Mouse (Mus musculus) lung, embryonic 16.5 days (tissue): ENCODE results near the gene Stip1. TPM values are rescaled to one million over a fixed set of nuclear protein-coding genes. Genes with fewer than 3 reads are reported as not detected.

Experiments used
- ATAC-seq: fragments of 200-750 bp; cut with Nextera tagmentation; 2 replicates; pipeline ENCODE4 v1.8.0; 2017; ENCODE audit warnings: low read depth, mild to moderate bottlenecking, moderate library complexity
- H3K27ac ChIP-seq: fragments of 300-500 bp; sonication (generic); 2 replicates; pipeline ENCODE4 v1.5.1; 2014; ENCODE audit warnings: mild to moderate bottlenecking, control low read depth, low read length
- H3K27me3 ChIP-seq: fragments of 300-500 bp; sonication (generic); 2 replicates; pipeline ENCODE4 v1.6.1; 2014; ENCODE audit warnings: low read depth, low read length, mixed read lengths; ENCODE audit not compliant: control insufficient read depth, insufficient read depth
- H3K36me3 ChIP-seq: fragments of 300-500 bp; sonication (generic); 2 replicates; pipeline ENCODE4 v1.6.1; 2014; ENCODE audit warnings: low read length; ENCODE audit not compliant: control insufficient read depth, insufficient read depth
- H3K4me1 ChIP-seq: fragments of 300-500 bp; sonication (generic); replicated peaks from 2 replicates; pipeline ENCODE4 v1.6.1; 2014; ENCODE audit warnings: low read length, mixed read lengths; ENCODE audit not compliant: control insufficient read depth, insufficient read depth
- H3K4me2 ChIP-seq: fragments of 300-500 bp; sonication (generic); 2 replicates; pipeline ENCODE4 v1.6.1; 2014; ENCODE audit warnings: low read depth, low read length, control low read depth
- H3K4me3 ChIP-seq: fragments of 300-500 bp; sonication (generic); 2 replicates; pipeline ENCODE4 v1.5.1; 2014; ENCODE audit warnings: mild to moderate bottlenecking, low read length, control low read depth
- H3K9ac ChIP-seq: fragments of 300-500 bp; sonication (generic); 2 replicates; pipeline ENCODE4 v1.6.1; 2014; ENCODE audit warnings: low read length, control low read depth
- H3K9me3 ChIP-seq: fragments of 300-500 bp; sonication (generic); 2 replicates; pipeline ENCODE4 v1.6.1; 2016; ENCODE audit warnings: low read length; ENCODE audit not compliant: control insufficient read depth
- WGBS: fragments of 180-500 bp; shearing (Covaris S2); extraction: QIAGEN DNeasy Blood & Tissue Kit; methylation state at CpG from one replicate; pipeline ENCODE4 v1.1.7; 2014; 5-methylcytosine and 5-hydroxymethylcytosine counted together
- polyA plus RNA-seq: library from polyadenylated mRNA; unstranded; fragments of >200 nt; fragmentation: Nextera tagmentation; extraction: Ambion mirVana; gene quantifications from 2 replicates; pipeline ENCODE4 v1.2.1, GENCODE M21; 2015

Gene Stip1
- polyA plus RNA-seq, 1 experiment from 2014 or later: 243 TPM

DNA sequence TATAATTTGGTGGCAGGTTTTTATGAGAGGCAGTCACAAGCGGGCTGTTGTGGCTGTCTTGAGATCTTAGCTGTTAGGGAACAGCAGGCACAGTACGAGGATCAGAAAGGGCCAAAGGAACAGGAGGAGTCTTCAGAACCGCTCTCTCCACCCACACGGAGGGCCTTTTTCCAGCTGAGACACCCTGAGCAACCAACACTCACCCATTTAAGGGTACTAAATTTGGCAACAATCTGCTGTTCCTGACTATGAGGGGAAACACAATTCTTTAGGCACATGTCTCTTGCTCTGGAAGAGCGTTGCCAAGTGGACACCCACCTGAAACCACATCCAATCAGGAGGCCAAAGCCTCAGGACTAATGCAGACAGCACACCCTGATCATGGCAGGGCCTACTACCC, 10.2 kb downstream of the Stip1 start:
- Histone ChIP-seq H3K27me3 (no peaks in the 10 kb centered on the region), H3K9me3 (no peaks in the 10 kb centered on the region), H3K4me3 (no peak overlapping the region), H3K9ac (no peak overlapping the region), H3K27ac (no peak overlapping the region), H3K36me3 (peaks cover 76% of the 10 kb centered on the region), H3K4me2 (no peak overlapping the region), H3K4me1 (no peaks in the 10 kb centered on the region)
- 95% methylated on average over 5 of the region's 5 CpGs for WGBS
- ATAC-seq: no peak

GRCm38 (mm10) chr19:7020224-7020641, 19.5 kb downstream of the Stip1 start:
- peaks cover 34% of the 10 kb centered on the region for H3K36me3 ChIP-seq
- ATAC-seq: peak; percentile 41; the same call in 1 of the 2 replicates
- H3K4me1 ChIP-seq: no peaks in the 10 kb centered on the region
- no peak overlapping the region for H3K27ac ChIP-seq
- no peak overlapping the region for H3K4me2 ChIP-seq
- no peak overlapping the region for H3K9ac ChIP-seq
- no peak overlapping the region for H3K4me3 ChIP-seq
- H3K27me3 ChIP-seq: no peaks in the 10 kb centered on the region
- no peaks in the 10 kb centered on the region for H3K9me3 ChIP-seq
- 49% methylated on average over 3 of the region's 3 CpGs for WGBS

DNA sequence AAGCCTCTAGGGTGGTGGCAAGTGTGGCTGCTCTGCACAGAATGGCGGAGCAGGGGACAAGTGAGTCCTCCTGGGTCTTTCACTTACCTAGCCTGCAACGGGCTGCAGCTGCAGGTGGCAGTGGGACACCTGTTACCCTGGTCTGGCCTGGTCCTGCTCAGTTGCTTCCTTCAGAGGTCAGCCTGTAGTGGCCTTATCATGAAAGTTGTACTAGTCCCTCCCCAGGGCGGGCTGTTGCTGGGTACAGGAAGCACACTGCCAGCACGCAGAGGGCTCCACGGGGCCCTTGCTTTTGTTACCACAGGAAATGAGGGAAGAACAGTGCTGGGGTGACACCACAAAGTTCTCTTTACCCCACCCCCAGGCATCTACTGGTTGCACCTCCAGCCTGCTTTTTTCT, 20.6 kb downstream of the Stip1 start, which contains the start of gene Fermt3:
Gene Fermt3, minus strand, starts transcription at position 279 of the 400 bp plus-strand sequence.
- Histone ChIP-seq H3K9me3 (no peaks in the 10 kb centered on the region), H3K36me3 (peaks cover 26% of the 10 kb centered on the region), H3K27me3 (no peaks in the 10 kb centered on the region), H3K27ac (no peak within 1 kb of the TSS), H3K4me1 (no peaks in the 10 kb centered on the region), H3K4me2 (no peak within 1 kb of the TSS), H3K9ac (no peak within 1 kb of the TSS), H3K4me3 (peak within 1 kb of the TSS; percentile 10; the same call in 1 of the 2 replicates)
- ATAC-seq: peak; percentile 44; the same call in 1 of the 2 replicates
- 61% methylated on average over 5 of the region's 5 CpGs for WGBS

DNA sequence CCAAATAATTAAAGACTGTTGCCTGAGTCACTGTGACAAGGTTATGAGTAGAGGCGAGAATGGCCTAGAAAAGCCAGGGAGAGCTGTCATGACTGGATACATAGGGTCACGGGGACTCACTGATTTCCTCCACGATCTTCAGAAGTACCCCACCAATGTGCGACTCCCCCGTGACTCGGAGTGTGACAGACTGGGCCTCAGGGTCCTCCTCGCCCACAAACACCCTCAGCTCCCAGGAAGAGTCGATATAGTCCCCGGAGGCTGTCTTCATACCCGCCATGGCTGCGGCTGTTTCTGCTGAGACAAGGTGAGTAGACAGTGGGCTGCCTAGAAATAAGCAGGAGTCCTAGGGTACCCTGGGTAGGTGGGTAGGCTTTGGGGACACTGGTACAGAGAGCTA, 21.2 kb downstream of the Stip1 start:
- Histone ChIP-seq H3K9ac (no peak overlapping the region), H3K9me3 (no peaks in the 10 kb centered on the region), H3K4me2 (no peak overlapping the region), H3K27ac (no peak overlapping the region), H3K36me3 (peaks cover 22% of the 10 kb centered on the region), H3K4me3 (peak overlapping the region; percentile 10; the same call in 1 of the 2 replicates), H3K27me3 (no peaks in the 10 kb centered on the region), H3K4me1 (no peaks in the 10 kb centered on the region)
- ATAC-seq: no peak
- 80% methylated on average over 11 of the region's 11 CpGs for WGBS

GRCm38 (mm10) chr19:7017541-7018457, 22.0 kb downstream of the Stip1 start:
- no peaks in the 10 kb centered on the region for H3K27me3 ChIP-seq
- no peak overlapping the region for H3K4me3 ChIP-seq
- H3K36me3 ChIP-seq: peaks cover 15% of the 10 kb centered on the region
- no peak overlapping the region for H3K9ac ChIP-seq
- peak overlapping the region; percentile 38; the same call in 1 of the 2 replicates for H3K27ac ChIP-seq
- no peaks in the 10 kb centered on the region for H3K4me1 ChIP-seq
- 73% methylated on average over 12 of the region's 12 CpGs for WGBS
- H3K9me3 ChIP-seq: no peaks in the 10 kb centered on the region
- no peak overlapping the region for H3K4me2 ChIP-seq
- ATAC-seq: no peak

DNA sequence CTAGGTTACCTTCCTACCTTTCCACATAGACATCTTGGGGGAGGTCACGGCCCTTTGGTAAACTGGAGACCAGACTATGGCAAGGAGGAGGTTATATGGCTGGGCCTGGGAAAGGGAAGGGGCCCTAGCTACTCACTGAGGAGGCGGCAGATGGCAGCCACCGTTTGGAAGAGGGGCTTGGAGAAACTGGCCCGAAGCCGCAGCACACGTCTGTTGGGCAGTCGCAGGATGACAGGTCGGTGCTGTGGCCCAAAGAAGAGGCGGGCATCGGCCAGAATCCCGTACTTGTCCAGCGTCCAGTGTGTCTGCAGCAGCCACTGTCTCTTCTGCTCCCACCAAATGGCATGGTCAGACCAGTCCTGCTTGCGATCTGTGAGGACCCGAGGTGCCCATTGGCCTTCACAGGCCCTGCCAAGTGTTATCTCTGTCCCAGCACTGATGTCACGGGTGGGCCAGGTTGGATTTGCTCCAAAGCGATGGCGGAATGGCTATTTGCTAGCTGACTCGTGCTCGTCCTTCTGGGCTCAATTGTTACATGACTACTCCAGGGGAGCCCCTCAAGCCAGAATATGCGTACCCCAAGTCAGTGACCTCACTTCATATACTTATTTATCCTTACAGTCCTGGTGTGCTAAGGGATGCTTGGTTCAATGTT, 25.2 kb downstream of the Stip1 start:
- Histone ChIP-seq H3K27me3 (no peaks in the 10 kb centered on the region), H3K4me2 (no peak overlapping the region), H3K4me1 (no peaks in the 10 kb centered on the region), H3K9ac (no peak overlapping the region), H3K36me3 (no peaks in the 10 kb centered on the region), H3K9me3 (no peaks in the 10 kb centered on the region), H3K4me3 (no peak overlapping the region), H3K27ac (no peak overlapping the region)
- WGBS: 83% methylated on average over 20 of the region's 20 CpGs
- ATAC-seq: no peak

DNA sequence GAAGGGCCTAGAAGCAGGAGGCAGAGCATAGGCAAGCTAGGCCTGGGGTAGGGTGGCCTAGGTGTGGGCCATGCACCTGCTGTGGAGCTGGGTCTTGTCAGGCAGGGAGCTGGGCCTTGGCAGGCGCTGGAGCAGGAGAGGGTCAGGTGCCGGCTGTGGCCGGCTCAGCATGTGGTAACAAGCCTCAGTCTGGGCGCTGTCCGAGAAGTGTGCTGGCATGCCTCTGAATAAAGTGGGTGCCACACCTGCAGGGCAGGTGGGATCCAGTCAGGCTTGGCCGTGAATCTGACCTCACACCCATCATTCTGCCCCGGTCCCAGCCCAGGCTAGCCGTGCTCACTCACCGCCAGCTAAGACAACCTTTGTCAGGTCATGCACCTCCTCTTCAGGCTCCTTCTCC, 25.8 kb downstream of the Stip1 start:
- Histone ChIP-seq H3K4me3 (no peak overlapping the region), H3K27ac (no peak overlapping the region), H3K4me1 (no peaks in the 10 kb centered on the region), H3K9ac (no peak overlapping the region), H3K36me3 (no peaks in the 10 kb centered on the region), H3K27me3 (no peaks in the 10 kb centered on the region), H3K4me2 (no peak overlapping the region), H3K9me3 (no peaks in the 10 kb centered on the region)
- no peak for ATAC-seq
- 82% methylated on average over 9 of the region's 9 CpGs for WGBS

- H3K4me3 ChIP-seq: no peak overlapping the region
- H3K9ac ChIP-seq: no peak overlapping the region
- 61% methylated on average over 4 of the region's 4 CpGs for WGBS
- no peaks in the 10 kb centered on the region for H3K9me3 ChIP-seq
- H3K36me3 ChIP-seq: no peaks in the 10 kb centered on the region
- no peak overlapping the region for H3K4me2 ChIP-seq
- H3K27ac ChIP-seq: no peak overlapping the region
- no peaks in the 10 kb centered on the region for H3K27me3 ChIP-seq
- ATAC-seq: no peak
- H3K4me1 ChIP-seq: no peaks in the 10 kb centered on the region
These were observed 27.3 kb downstream of the Stip1 start for GRCm38 (mm10) chr19:7012426-7012825.

GRCm38 (mm10) chr19:7006892-7007593, 32.7 kb downstream of the Stip1 start:
- no peak overlapping the region for H3K9ac ChIP-seq
- H3K4me3 ChIP-seq: no peak overlapping the region
- no peak overlapping the region for H3K4me2 ChIP-seq
- no peaks in the 10 kb centered on the region for H3K9me3 ChIP-seq
- H3K36me3 ChIP-seq: no peaks in the 10 kb centered on the region
- WGBS: 69% methylated on average over 8 of the region's 9 CpGs
- peak overlapping the region; percentile 13 for H3K27ac ChIP-seq
- no peaks in the 10 kb centered on the region for H3K27me3 ChIP-seq
- H3K4me1 ChIP-seq: no peaks in the 10 kb centered on the region
- peak; percentile 77 for ATAC-seq
